Mouse (Mus musculus) gastrocnemius, postnatal 25 days (tissue): ENCODE results near the gene Crlf3. TPM values are rescaled to one million over a fixed set of nuclear protein-coding genes. Genes with fewer than 3 reads are reported as not detected.

Experiments used
- DNase-seq: peaks from one replicate; pipeline ENCODE4 v3.0.0; 2022
- long read RNA-seq, 2 experiments: library from polyadenylated mRNA; stranded (forward); transcript quantifications; one replicate each; pipeline ENCODE4 v2.0.0; 2021
- total RNA-seq, 2 experiments: library from RNA; stranded (reverse); gene quantifications; 1 replicate in 1 of 2; 2 replicates in 1 of 2; pipeline ENCODE4 v1.2.3; 2021

Crlf3 gene
- total RNA-seq: 1 to 10 TPM; 6.6 to 7.7 TPM
- long read RNA-seq, experiment 1, partial matches to known transcripts: 0 of 1 reads
- long read RNA-seq, experiment 1, other reads (novel, unspliced or antisense): 0 of 1 reads
- long read RNA-seq, experiment 2, partial matches to known transcripts: 0 of 7 reads
- long read RNA-seq, experiment 2, other reads (novel, unspliced or antisense): 3 of 7 reads

GRCm38 (mm10) chr11:80080826-80081728 is at the start of gene Crlf3:
Gene Crlf3, minus strand, starts transcription at chr11:80080991.
- DNase-seq: peak; percentile 95

- DNase-seq: no peak
These were observed 35.6 kb upstream of the Crlf3 start for GRCm38 (mm10) chr11:80116411-80116810.

- DNase-seq: no peak
These were observed 23.6 kb upstream of the Crlf3 start for GRCm38 (mm10) chr11:80104407-80104806.

- no peak for DNase-seq
These were observed 20.5 kb upstream of the Crlf3 start for GRCm38 (mm10) chr11:80101298-80101697.

- no peak for DNase-seq
These were observed 17.8 kb upstream of the Crlf3 start for GRCm38 (mm10) chr11:80098444-80099056.

DNA sequence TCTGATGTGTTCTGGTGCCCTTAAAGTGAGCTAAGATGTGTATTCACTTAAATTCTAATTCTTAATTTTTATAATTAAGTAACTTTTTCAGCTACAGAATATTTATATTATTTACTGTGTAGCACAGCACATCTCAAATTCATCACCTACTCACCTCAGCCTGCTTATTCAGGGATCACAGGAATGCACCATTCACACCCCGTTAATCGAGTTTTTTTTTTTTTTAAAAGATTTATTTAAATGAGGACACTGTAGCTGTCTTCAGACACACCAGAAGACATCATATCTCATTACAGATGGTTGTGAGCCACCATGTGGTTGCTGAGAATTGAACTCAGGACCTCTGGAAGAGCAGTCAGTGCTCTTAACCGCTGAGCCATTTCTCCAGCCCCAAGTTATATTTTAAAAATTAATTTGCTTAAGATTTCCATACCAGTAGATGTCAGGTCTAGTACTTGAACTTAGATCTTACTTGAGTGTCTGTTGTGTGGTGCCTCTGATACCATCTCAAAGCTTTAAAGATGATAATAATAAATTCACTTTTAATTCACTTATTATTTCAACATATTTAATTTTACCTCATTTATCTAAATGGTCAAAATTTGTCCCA is 9.9 kb upstream of the Crlf3 start:
- no peak for DNase-seq

DNA sequence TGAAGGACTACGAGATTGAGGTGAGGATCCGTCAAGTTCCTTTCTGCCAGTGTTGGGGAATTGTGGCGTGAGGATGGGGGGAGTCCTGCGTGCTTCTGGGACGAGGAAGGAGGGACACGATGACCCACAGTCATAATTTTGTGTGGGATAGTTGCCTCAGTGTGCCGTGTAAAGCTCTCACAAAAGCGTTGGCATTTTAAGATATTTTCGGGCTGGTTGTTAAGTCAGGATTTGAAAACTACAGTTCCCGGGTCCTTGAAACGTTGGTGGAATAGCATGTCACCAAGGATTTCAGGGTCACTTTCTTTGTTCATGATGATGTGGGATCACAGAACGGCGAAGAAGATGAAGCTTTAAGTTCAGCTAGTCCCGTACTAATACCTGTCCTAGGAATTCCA is 9.0 kb upstream of the Crlf3 start:
- no peak for DNase-seq

DNA sequence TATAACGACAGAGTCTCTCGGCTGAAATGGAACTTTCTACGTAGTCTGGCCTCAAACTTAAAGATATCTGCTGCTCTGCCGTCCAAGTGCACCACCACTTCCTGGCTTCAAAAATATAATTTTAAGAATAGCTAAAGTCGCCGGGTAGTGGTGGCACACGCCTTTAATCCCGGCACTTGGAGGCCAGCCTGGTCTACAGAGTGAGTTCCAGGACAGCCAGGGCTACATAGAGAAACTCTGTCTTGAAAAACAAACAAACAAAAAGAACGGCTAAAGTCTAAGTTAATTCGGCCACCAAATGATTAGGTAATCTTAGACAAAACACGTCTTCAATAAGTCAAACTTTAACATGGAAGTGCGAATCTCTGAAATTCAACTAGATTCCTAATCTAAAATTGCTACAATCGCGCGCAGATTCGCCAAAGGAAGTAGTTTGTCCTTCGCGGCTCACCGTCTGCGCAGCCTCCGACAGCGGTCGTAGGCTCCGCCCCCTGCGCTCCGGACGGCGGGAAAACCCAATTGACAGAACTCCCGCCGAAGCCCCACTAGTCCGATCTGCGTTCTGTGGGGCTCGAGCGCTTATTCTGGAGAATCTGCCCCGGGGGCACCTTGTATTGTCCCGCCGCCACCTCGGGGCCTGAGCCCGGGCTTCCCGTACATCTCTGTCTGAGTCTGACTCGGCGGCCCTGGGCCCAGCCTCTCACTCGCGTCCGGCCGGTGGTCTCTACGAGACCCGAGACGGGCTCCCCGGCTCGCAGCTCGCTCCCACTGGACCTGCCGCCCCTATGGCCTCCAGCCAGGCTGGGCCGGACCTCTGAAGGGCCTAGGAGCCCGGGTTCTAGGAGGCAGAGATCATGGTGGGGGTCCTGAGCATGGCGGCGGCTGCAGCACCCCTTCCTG is 8.4 kb upstream of the Crlf3 start, which contains the start of gene Atad5:
Gene Atad5, plus strand, starts transcription at position 484 of the 900 bp plus-strand sequence.
- peak; percentile 81 for DNase-seq

DNA sequence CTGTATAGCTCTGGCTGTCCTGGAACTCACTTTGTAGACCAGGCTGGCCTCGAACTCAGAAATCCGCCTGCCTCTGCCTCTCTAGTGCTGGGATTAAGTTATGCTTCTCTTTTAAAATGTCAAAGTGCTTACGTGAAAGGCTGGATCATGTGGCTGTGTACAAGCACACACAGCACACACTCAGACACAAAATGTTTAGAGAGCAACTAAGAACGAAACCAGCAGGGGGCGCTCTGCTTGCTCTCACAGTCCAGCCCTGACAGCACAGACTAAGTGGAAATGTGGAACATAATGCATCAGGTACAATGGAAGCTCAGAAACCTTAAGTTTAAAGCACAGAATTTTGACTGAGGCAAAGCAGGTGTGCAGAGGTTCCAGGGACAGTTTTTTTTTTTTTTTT is 6.1 kb upstream of the Crlf3 start:
- peak; percentile 62 for DNase-seq

GRCm38 (mm10) chr11:80085356-80086055 is 4.7 kb upstream of the Crlf3 start:
- no peak for DNase-seq

- DNase-seq: no peak
These were observed 1.1 kb upstream of the Crlf3 start for GRCm38 (mm10) chr11:80081786-80082319.

GRCm38 (mm10) chr11:80080381-80080825 is 388 bp downstream of the Crlf3 start:
- no peak for DNase-seq

DNA sequence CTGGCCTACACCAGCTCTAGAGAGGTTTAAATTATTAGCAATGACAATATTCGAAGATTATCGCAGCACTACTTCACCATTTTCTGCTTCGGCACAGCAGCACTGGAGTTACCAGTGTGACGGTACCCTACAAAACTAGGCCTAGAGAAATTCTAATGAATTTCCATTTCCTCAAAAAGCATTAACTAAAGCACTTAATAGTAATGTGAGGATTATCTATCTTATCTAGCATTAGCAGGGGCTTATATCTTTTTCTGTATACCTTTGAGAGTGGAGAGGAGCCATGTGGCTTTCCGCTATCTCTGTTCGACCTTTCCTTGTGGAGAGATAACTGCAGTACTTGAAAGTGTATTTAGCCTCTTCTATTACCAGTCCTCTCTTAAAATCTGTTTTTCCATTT is 1.0 kb downstream of the Crlf3 start:
- no peak for DNase-seq

DNA sequence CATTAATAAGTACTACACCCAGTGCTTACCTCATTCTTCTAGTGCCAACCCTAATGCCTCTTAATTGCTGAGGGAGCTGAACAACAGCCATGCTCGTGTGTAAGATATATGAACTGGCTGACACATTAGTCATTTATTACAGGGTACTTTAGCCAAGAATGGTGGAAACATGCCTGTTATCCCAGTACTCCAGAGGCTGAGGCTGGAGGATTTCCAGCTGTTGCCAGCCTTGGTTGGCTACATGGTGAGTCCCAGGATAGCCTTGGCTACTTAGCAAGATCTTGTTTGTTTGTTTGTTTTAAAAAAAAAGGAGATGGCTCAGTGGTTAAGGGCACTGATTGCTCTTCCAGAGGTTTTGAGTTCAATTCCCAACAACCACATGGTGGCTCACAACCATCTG is 2.0 kb downstream of the Crlf3 start:
- no peak for DNase-seq

GRCm38 (mm10) chr11:80077784-80078545 is 2.8 kb downstream of the Crlf3 start:
- no peak for DNase-seq

GRCm38 (mm10) chr11:80075608-80076277 is 5.0 kb downstream of the Crlf3 start:
- no peak for DNase-seq

GRCm38 (mm10) chr11:80072365-80072764 is 8.4 kb downstream of the Crlf3 start:
- no peak for DNase-seq

DNA sequence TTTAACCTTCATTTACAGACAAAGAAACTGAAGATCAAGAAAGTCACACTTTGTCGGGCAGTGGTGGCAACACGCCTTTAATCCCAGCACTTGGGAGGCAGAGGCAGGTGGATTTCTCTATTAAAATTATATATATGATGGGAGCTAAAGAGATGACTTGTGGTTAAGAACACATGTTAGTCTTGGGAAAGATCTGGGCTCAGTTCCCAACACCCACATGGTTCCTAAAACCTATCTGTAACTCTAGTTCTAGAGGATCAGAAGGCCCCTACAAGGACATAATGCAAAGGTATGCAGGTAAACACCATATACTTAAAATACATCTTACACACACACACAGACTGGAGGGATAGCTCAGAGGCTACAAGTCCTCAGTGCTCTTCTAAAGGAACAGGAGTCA is 9.8 kb downstream of the Crlf3 start:
- DNase-seq: no peak

DNA sequence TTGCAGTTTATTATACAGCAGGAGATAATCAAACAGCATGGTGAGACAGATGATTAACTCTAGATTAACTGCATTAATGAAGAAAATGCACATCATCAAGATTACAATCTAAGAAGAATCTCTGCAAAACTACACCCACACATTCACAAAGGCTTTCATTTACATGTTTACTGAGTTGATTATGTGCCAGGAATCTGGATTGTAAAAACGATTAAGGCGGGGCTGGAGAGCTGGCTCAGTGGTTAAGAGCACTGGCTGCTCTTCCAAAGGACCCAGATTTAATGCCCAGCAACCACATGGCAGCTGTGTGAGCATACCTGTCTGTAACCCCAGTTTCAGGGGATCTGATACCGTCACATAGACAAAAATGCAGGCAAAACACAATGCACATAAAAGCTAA is 11.0 kb downstream of the Crlf3 start:
- no peak for DNase-seq
